Mouse (Mus musculus) liver, embryonic 14 days (tissue): Measurements from ENCODE around the gene Npas4. TPM values are rescaled to one million over a fixed set of nuclear protein-coding genes. Genes with fewer than 3 reads are reported as not detected.

Experiments
- polyA plus RNA-seq: library from polyadenylated mRNA; depleted of rRNA; stranded (reverse); fragments of >200 nt; gene quantifications from 2 replicates; pipeline ENCODE4 v1.2.3, GENCODE M21; 2012; rRNA removed

The Npas4 gene
- 0.09 TPM in 2 replicates for polyA plus RNA-seq

DNA sequence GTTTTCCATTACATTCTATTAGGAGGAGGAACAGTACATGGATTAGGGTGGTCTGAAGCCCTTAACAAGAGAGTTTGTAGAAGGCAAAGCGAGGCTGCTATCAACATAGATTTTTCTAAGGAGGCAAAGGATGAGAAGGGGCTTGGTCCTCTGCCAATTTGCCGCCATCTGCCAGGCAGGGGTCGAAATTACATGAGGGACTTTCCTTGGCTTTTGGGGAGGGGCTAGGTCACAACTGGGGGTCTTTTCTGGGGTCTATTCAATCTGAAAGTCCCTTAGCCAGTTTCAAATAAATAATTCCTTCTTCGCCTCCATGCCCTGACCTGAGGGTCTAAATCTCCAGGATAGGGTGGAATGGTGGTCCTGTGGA is at the start of gene Npas4:
TSS of gene Npas4 (minus strand) at position 61 of the 370 bp plus-strand sequence.

GRCm38 (mm10) chr19:5038709-5039156 is 48.6 kb upstream of the Npas4 start, which contains the start of the genes B4gat1 and AC124502.3:
Gene B4gat1 (plus strand): TSS chr19:5038826.
Gene AC124502.3 (plus strand): TSS chr19:5038891.

DNA sequence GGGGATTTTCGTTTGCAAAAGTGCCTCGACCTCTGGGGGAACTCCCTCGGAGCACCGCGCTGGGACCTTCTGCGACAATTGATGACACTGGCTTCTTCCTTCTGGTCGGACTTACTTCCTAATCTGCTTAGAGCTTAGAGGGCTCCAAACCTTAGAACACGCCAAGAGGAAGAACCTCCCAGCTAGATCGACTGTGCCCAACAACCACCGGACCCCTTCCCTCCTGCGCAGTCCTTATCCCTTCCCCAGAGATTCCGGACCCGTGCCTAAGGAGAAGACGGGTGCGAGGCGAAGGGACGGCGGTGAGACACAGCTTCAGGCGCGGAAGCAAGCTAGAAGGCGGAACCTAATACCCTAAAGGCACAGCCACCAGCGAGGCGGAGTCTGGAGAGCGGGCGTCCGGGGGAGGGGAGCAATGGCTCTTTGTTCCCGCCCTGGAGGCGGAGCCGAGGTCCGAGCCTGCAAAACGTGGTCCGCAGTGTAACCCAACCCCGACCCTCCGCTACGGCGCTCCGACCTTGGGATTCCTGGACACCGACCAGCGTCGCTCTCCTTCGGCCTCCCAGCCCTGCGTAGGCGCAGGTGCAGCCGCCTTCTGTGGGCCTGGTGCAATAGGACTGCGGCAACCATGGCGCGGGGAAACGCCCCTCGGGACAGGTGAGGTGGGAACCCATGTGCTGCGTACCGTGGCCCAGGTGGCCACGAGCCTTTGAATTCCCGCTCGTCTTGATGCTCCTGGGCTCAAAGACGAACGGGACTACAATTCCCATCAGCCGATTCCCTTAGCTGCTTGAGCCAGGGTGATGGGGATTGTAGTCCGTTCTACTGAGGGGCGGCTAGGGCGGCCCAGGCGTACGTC is 33.7 kb upstream of the Npas4 start, which contains the start of gene Slc29a2:
TSS of gene Slc29a2 (plus strand) at position 240 of the 859 bp plus-strand sequence.

DNA sequence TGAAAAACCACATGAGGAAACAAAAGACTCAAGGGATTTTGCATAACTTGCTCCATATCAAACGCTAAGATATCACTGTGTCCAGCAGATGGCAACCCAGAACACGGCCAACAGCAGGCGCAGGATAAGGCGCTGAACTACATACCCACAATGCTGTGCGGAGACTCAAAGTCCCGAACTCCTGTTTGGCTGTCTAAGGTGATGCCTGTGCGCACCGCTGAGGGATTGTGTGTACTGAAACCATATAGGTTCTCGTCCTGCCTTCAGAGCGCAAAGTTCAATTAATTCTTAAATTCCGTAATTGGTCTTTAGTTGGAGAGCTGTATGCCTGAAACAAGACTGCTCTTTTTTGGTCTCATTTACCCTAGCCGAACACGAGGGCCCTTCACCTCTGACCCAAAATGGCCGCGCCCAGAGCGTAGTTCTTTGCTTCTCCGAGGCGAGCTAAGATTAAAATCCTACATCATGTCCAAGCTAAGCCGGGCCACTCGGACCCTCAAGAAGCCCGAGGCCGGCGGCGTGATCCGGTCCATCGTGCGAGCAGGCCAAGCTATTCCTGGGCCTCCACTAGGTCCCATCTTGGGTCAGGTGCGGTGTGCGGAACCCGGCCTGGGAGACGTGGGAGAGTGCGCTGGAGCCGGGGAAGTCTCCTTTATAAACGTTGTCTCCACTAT is 28.1 kb downstream of the Npas4 start, which contains the start of gene Mrpl11:
TSS of gene Mrpl11 (plus strand) at position 220 of the 674 bp plus-strand sequence.

DNA sequence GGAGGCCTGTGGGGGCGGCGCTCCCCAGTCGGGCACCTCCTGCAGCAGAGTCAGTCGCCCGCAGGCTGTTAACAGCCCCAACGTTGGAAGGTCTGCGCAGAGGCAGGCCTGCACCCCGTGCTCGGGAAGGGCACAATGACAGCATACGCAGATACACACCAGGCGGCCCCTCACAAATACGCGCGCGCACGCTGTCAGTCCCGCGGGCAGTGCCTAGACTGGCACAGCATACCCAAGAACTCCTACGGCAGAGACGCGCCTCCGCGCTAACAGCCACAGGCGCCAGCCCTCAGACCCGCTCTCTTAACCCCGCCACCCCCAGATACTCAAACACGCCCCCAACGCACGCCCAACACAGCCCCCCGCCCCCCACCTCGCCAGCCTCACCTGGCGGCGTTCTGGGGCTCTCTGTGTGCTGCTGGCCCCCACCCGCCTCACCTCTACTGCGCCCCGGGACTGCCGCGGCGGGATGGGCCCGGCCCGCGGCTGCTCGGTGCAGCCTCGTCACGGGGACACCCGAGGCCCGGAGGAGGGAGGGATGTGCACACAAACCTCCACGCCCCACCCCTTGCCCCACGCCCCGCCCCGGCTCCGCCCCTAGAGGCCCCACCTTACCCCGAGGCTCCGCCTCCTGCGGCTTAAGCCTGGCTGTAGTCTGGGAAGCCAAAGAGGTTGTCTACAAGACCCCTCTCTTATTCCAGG is 47.4 kb downstream of the Npas4 start, which contains the start of gene Peli3:
TSS of gene Peli3 (minus strand) at position 577 of the 702 bp plus-strand sequence.

Other genes with a start within 250 kb of the Npas4 start
- 3.7 and 4.5 TPM in 2 replicates for gene Rbm4b, start 233.8 kb downstream of the Npas4 start, polyA plus RNA-seq
- 29.1 and 29.7 TPM in 2 replicates for gene Rbm4, start 196.4 kb downstream of the Npas4 start, polyA plus RNA-seq
- gene Gm21992, start 178.7 kb downstream of the Npas4 start, polyA plus RNA-seq = 11.0 and 13.2 TPM in 2 replicates
- gene Rbm14, start 178.7 kb downstream of the Npas4 start, polyA plus RNA-seq = 21.1 and 24.5 TPM in 2 replicates
- gene Ccs, start 151.0 kb downstream of the Npas4 start, polyA plus RNA-seq = 38.2 and 41.7 TPM in 2 replicates
- 0.01 TPM in 1 of 2 replicates, not detected in the other for gene Ccdc87, start 150.9 kb downstream of the Npas4 start, polyA plus RNA-seq
- gene Ctsf, start 135.2 kb downstream of the Npas4 start, polyA plus RNA-seq = 20.1 and 21.8 TPM in 2 replicates
- gene Actn3, start 112.4 kb downstream of the Npas4 start, polyA plus RNA-seq = 0.31 and 0.43 TPM in 2 replicates
- 14.7 and 16.8 TPM in 2 replicates for gene Zdhhc24, start 111.6 kb downstream of the Npas4 start, polyA plus RNA-seq
- 0.98 and 1.1 TPM in 2 replicates for gene Bbs1, start 83.7 kb downstream of the Npas4 start, polyA plus RNA-seq
- 27.2 and 27.5 TPM in 2 replicates for gene Dpp3, start 62.0 kb downstream of the Npas4 start, polyA plus RNA-seq
- gene Peli3, start 47.2 kb downstream of the Npas4 start, polyA plus RNA-seq = 0.05 and 0.09 TPM in 2 replicates
- gene Mrpl11, start 28.2 kb downstream of the Npas4 start, polyA plus RNA-seq = 33.6 and 36.8 TPM in 2 replicates
- gene Slc29a2, start 33.5 kb upstream of the Npas4 start, polyA plus RNA-seq = 2.1 and 2.6 TPM in 2 replicates
- 2.6 and 3.7 TPM in 2 replicates for gene B4gat1, start 48.5 kb upstream of the Npas4 start, polyA plus RNA-seq
- gene AC124502.3, start 48.6 kb upstream of the Npas4 start, polyA plus RNA-seq = 0.69 and 1.0 TPM in 2 replicates
- gene Brms1, start 51.0 kb upstream of the Npas4 start, polyA plus RNA-seq = 19.9 and 20.8 TPM in 2 replicates
- gene Rin1, start 60.2 kb upstream of the Npas4 start, polyA plus RNA-seq = 0.26 and 0.45 TPM in 2 replicates
- gene Cd248, start 77.8 kb upstream of the Npas4 start, polyA plus RNA-seq = 1.4 and 2.4 TPM in 2 replicates
- gene Tmem151a, start 95.2 kb upstream of the Npas4 start, polyA plus RNA-seq = 0.13 and 0.29 TPM in 2 replicates
- gene Yif1a, start 98.2 kb upstream of the Npas4 start, polyA plus RNA-seq = 29.3 and 37.2 TPM in 2 replicates
- gene Cnih2, start 108.2 kb upstream of the Npas4 start, polyA plus RNA-seq = 0.61 and 0.62 TPM in 2 replicates
- gene Rab1b, start 116.8 kb upstream of the Npas4 start, polyA plus RNA-seq = 44.3 and 53.0 TPM in 2 replicates
- 2.6 and 2.8 TPM in 2 replicates for gene Klc2, start 128.2 kb upstream of the Npas4 start, polyA plus RNA-seq